Mouse (Mus musculus) heart, embryonic 14.5 days (tissue): ENCODE data around the gene Zbtb20. TPM values are rescaled to one million over a fixed set of nuclear protein-coding genes. Genes with fewer than 3 reads are reported as not detected.
A peak's percentile ranks its signal among the peaks of the same experiment; 100 is the strongest.

Experiments used
- ATAC-seq: fragments of 200-750 bp; cut with Nextera tagmentation; 2 replicates; pipeline ENCODE4 v1.8.0; 2017; ENCODE audit warnings: low read depth, moderate TSS enrichment; ENCODE audit not compliant: insufficient number of reproducible peaks, insufficient read depth, low FRiP score
- H3K27ac ChIP-seq, 2 experiments: fragments of 200-500 bp in 1 of 2; fragments of 300-500 bp in 1 of 2; sonication (generic) in 1 of 2; replicated peaks in 1 of 2; 2 replicates each; pipeline ENCODE4 v1.5.1; 2012 to 2014; ENCODE audit warnings: low read depth in 2 of 2, low read length in 2 of 2, control low read depth in 1 of 2, mild to moderate bottlenecking in 1 of 2, mixed read lengths in 1 of 2; ENCODE audit not compliant: control insufficient read depth in 1 of 2, insufficient read depth in 1 of 2
- H3K27me3 ChIP-seq: fragments of 300-500 bp; sonication (generic); 2 replicates; pipeline ENCODE4 v1.6.1; 2014; ENCODE audit warnings: mild to moderate bottlenecking, low read length, control low read depth; ENCODE audit not compliant: control insufficient read depth, insufficient read depth
- H3K36me3 ChIP-seq: fragments of 300-500 bp; sonication (generic); 2 replicates; pipeline ENCODE4 v1.6.1; 2014; ENCODE audit warnings: mild to moderate bottlenecking, control low read depth, low read length, mixed read lengths; ENCODE audit not compliant: control insufficient read depth, insufficient read depth
- H3K4me1 ChIP-seq, 2 experiments: fragments of 200-500 bp in 1 of 2; fragments of 300-500 bp in 1 of 2; sonication (generic) in 1 of 2; 2 replicates each; pipeline ENCODE4 v1.6.1; 2012 to 2014; ENCODE audit warnings: low read length in 2 of 2, control low read depth in 1 of 2, mixed read lengths in 1 of 2; ENCODE audit not compliant: control insufficient read depth in 2 of 2, insufficient read depth in 2 of 2
- H3K4me2 ChIP-seq: fragments of 300-500 bp; sonication (generic); 2 replicates; pipeline ENCODE4 v1.6.1; 2014; ENCODE audit warnings: mild to moderate bottlenecking, low read length
- H3K4me3 ChIP-seq, 2 experiments: fragments of 200-500 bp in 1 of 2; fragments of 300-500 bp in 1 of 2; sonication (generic) in 1 of 2; 2 replicates each; pipeline ENCODE4 v1.5.1; 2012 to 2014; ENCODE audit warnings: low read length in 2 of 2, mild to moderate bottlenecking in 2 of 2, control low read depth in 1 of 2, low read depth in 1 of 2, moderate library complexity in 1 of 2; ENCODE audit not compliant: control insufficient read depth in 1 of 2, insufficient read depth in 1 of 2
- H3K9ac ChIP-seq: fragments of 300-500 bp; sonication (generic); 2 replicates; pipeline ENCODE4 v1.6.1; 2014; ENCODE audit warnings: mild to moderate bottlenecking, low read length
- H3K9me3 ChIP-seq: fragments of 300-500 bp; sonication (generic); 2 replicates; pipeline ENCODE4 v1.6.1; 2016; ENCODE audit warnings: low read length, control low read depth; ENCODE audit not compliant: control insufficient read depth
- WGBS: fragments of 180-500 bp; shearing (Covaris S2); extraction: QIAGEN DNeasy Blood & Tissue Kit; methylation state at CpG from one replicate; pipeline ENCODE4 v1.1.7; 2014; 5-methylcytosine and 5-hydroxymethylcytosine counted together
- polyA plus RNA-seq: library from polyadenylated mRNA; unstranded; fragments of >200 nt; fragmentation: Nextera tagmentation; extraction: Ambion mirVana; gene quantifications from 2 replicates; pipeline ENCODE4 v1.2.1, GENCODE M21; 2014

The Zbtb20 gene
- polyA plus RNA-seq, 1 experiment from 2014 or later, result 50.3 TPM

- Histone ChIP-seq H3K4me2 (no peak overlapping the region), H3K36me3 (no peaks in the 10 kb centered on the region), H3K9ac (no peak overlapping the region), H3K4me1 (peaks cover 11 to 33% of the 10 kb centered on the region in 2 experiments), H3K27ac (peak overlapping the region in 1 of 2 experiments; percentile 4; a peak in 3 of 4 replicates), H3K9me3 (no peaks in the 10 kb centered on the region), H3K27me3 (no peaks in the 10 kb centered on the region), H3K4me3 (no peak overlapping the region)
- ATAC-seq, result no peak
- WGBS, result 59% methylated on average over 11 of the region's 11 CpGs
Measured at GRCm38 (mm10) chr16:43462470-43463455, 587.1 kb downstream of the Zbtb20 start.

GRCm38 (mm10) chr16:43463684-43464475, 588.2 kb downstream of the Zbtb20 start:
- WGBS, result 70% methylated on average over 13 of the region's 13 CpGs
- Histone ChIP-seq H3K27me3 (no peaks in the 10 kb centered on the region), H3K36me3 (no peaks in the 10 kb centered on the region), H3K9me3 (no peaks in the 10 kb centered on the region), H3K4me2 (no peak overlapping the region), H3K27ac (no peak overlapping the region), H3K9ac (no peak overlapping the region), H3K4me1 (peaks cover 11 to 33% of the 10 kb centered on the region in 2 experiments), H3K4me3 (no peak overlapping the region)
- ATAC-seq, result no peak

- Histone ChIP-seq H3K4me1 (peaks cover 11 to 33% of the 10 kb centered on the region in 2 experiments), H3K9ac (no peak overlapping the region), H3K27me3 (no peaks in the 10 kb centered on the region), H3K27ac (peak overlapping the region; percentile 34 to 57), H3K4me2 (peak overlapping the region; percentile 6; the same call in 1 of the 2 replicates), H3K4me3 (no peak overlapping the region), H3K36me3 (no peaks in the 10 kb centered on the region), H3K9me3 (no peaks in the 10 kb centered on the region)
- WGBS, result 51% methylated on average over 10 of the region's 10 CpGs
- ATAC-seq, result no peak
Measured at GRCm38 (mm10) chr16:43464476-43465080, 588.9 kb downstream of the Zbtb20 start.

GRCm38 (mm10) chr16:43465368-43465839, 589.7 kb downstream of the Zbtb20 start:
- H3K4me3 ChIP-seq, result no peak overlapping the region
- no peaks in the 10 kb centered on the region for H3K27me3 ChIP-seq
- H3K27ac ChIP-seq, result peak overlapping the region in 1 of 2 experiments; percentile 57; a peak in 2 of 4 replicates
- H3K4me2 ChIP-seq, result no peak overlapping the region
- no peak for ATAC-seq
- H3K9me3 ChIP-seq, result no peaks in the 10 kb centered on the region
- H3K36me3 ChIP-seq, result no peaks in the 10 kb centered on the region
- 64% methylated on average over 3 of the region's 3 CpGs for WGBS
- H3K9ac ChIP-seq, result no peak overlapping the region
- H3K4me1 ChIP-seq, result peaks cover 11 to 33% of the 10 kb centered on the region in 2 experiments

- H3K27me3 ChIP-seq, result no peaks in the 10 kb centered on the region
- H3K4me1 ChIP-seq, result peaks cover 11 to 33% of the 10 kb centered on the region in 2 experiments
- H3K27ac ChIP-seq, result no peak overlapping the region
- H3K9me3 ChIP-seq, result no peaks in the 10 kb centered on the region
- WGBS, result 88% methylated on average over 9 of the region's 9 CpGs
- H3K4me3 ChIP-seq, result no peak overlapping the region
- H3K4me2 ChIP-seq, result no peak overlapping the region
- no peak for ATAC-seq
- no peaks in the 10 kb centered on the region for H3K36me3 ChIP-seq
- H3K9ac ChIP-seq, result no peak overlapping the region
Measured at GRCm38 (mm10) chr16:43465921-43466748, 590.5 kb downstream of the Zbtb20 start.

- Histone ChIP-seq H3K4me2 (no peak overlapping the region), H3K9ac (no peak overlapping the region), H3K27ac (no peak overlapping the region), H3K4me1 (peaks cover 11 to 33% of the 10 kb centered on the region in 2 experiments), H3K4me3 (no peak overlapping the region), H3K36me3 (no peaks in the 10 kb centered on the region), H3K27me3 (no peaks in the 10 kb centered on the region), H3K9me3 (no peaks in the 10 kb centered on the region)
- WGBS, result 81% methylated on average over 2 of the region's 2 CpGs
- no peak for ATAC-seq
Measured at GRCm38 (mm10) chr16:43466749-43467065, 591.0 kb downstream of the Zbtb20 start.
